Mouse (Mus musculus) neural tube, embryonic 11.5 days (tissue): ENCODE measurements at regions not wholly inside any gene's neighbourhood (a gene's known extent, or its start where the extent isn't known, plus 50 kb on each side); places are given as distances from the start of the nearest gene placed in this dataset.

Experiments
- ATAC-seq: fragments of 200-750 bp; cut with Nextera tagmentation; 2 replicates; pipeline ENCODE4 v1.8.0; 2017; ENCODE audit warnings: moderate number of reproducible peaks, mild to moderate bottlenecking, moderate TSS enrichment, moderate library complexity; ENCODE audit not compliant: insufficient read depth, low FRiP score, low TSS enrichment
- DNase-seq: peaks from one replicate; pipeline ENCODE4 v3.0.0-alpha.2; 2015; ENCODE audit warnings: low spot score
- H3K27ac ChIP-seq: fragments of 300-500 bp; sonication (generic); 2 replicates; pipeline ENCODE4 v1.5.1; 2014; ENCODE audit warnings: low read depth, mild to moderate bottlenecking, low read length
- H3K27me3 ChIP-seq: fragments of 300-500 bp; sonication (generic); 2 replicates; pipeline ENCODE4 v1.6.1; 2014; ENCODE audit warnings: mild to moderate bottlenecking, low read length, mixed read lengths; ENCODE audit not compliant: control insufficient read depth, insufficient read depth
- H3K36me3 ChIP-seq: fragments of 300-500 bp; sonication (generic); 2 replicates; pipeline ENCODE4 v1.6.1; 2014; ENCODE audit warnings: mild to moderate bottlenecking, low read length, moderate library complexity, mixed read lengths; ENCODE audit not compliant: control insufficient read depth, insufficient read depth
- H3K4me1 ChIP-seq: fragments of 300-500 bp; sonication (generic); 2 replicates; pipeline ENCODE4 v1.6.1; 2014; ENCODE audit warnings: low read length, mixed read lengths; ENCODE audit not compliant: control insufficient read depth, insufficient read depth
- H3K4me2 ChIP-seq: fragments of 300-500 bp; sonication (generic); 2 replicates; pipeline ENCODE4 v1.6.1; 2014; ENCODE audit warnings: low read depth, mild to moderate bottlenecking, moderate library complexity
- H3K4me3 ChIP-seq: fragments of 300-500 bp; sonication (generic); 2 replicates; pipeline ENCODE4 v1.5.1; 2014; ENCODE audit warnings: low read depth, low read length
- H3K9ac ChIP-seq: fragments of 300-500 bp; sonication (generic); 2 replicates; pipeline ENCODE4 v1.6.1; 2014; ENCODE audit warnings: mild to moderate bottlenecking, low read length
- H3K9me3 ChIP-seq: fragments of 300-500 bp; sonication (generic); 2 replicates; pipeline ENCODE4 v1.6.1; 2016; ENCODE audit warnings: low read length; ENCODE audit not compliant: control insufficient read depth
- WGBS: fragments of 180-500 bp; shearing (Covaris S2); extraction: QIAGEN DNeasy Blood & Tissue Kit; methylation state at CpG from one replicate; pipeline ENCODE4 v1.1.7; 2014; 5-methylcytosine and 5-hydroxymethylcytosine counted together

DNA sequence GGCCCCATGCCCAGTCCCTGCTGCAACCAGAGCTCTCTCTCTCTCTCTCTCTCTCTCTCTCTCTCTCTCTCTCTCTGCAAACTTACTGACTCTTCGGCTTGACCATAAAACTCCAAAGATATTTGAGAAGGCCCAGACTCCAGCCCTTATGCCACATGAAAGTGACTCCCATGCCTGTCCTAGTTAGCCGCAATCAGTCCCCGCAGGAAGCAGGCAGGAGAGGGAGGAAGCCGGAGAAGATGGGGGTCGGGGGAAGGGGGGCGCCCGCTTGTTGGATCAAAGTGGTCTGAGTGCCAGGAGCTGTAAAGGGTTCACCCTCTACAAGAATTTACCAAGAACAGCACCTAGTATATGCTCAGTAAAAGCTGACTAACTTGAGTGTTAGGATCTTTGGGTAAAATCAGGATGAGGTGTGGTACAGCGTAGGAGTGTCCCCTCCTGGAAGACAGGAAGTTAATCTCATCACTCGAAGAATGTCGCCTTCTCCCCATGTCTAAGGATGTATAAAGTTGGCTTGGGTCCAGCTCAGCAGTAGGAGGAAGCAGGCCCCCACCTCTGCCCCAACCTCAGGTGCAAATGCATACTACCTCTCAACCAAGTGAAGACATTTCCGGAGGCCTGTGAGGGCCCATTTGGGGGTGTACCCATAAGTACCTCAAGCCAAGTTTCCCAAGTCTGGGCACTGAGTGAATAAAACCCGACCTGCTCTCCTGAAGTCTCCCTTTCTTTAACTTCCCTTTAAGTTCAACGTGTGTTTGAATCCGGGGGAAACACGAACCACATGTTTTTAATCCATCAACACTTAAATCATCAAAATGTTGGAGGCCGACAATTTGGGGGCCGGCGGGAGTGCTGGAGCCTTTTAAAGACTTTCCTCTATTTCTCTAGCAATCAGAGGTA is 254.7 kb downstream of the Bcl11b start:
- Histone ChIP-seq H3K9me3 (no peaks in the 10 kb centered on the region), H3K36me3 (no peaks in the 10 kb centered on the region), H3K27ac (no peak overlapping the region), H3K4me1 (peaks cover 3% of the 10 kb centered on the region; the same call in 1 of the 2 replicates), H3K4me2 (no peak overlapping the region), H3K9ac (no peak overlapping the region), H3K27me3 (no peaks in the 10 kb centered on the region), H3K4me3 (no peak overlapping the region)
- WGBS: 71% methylated on average over 18 of the region's 18 CpGs
- no peak for ATAC-seq
- no peak for DNase-seq

DNA sequence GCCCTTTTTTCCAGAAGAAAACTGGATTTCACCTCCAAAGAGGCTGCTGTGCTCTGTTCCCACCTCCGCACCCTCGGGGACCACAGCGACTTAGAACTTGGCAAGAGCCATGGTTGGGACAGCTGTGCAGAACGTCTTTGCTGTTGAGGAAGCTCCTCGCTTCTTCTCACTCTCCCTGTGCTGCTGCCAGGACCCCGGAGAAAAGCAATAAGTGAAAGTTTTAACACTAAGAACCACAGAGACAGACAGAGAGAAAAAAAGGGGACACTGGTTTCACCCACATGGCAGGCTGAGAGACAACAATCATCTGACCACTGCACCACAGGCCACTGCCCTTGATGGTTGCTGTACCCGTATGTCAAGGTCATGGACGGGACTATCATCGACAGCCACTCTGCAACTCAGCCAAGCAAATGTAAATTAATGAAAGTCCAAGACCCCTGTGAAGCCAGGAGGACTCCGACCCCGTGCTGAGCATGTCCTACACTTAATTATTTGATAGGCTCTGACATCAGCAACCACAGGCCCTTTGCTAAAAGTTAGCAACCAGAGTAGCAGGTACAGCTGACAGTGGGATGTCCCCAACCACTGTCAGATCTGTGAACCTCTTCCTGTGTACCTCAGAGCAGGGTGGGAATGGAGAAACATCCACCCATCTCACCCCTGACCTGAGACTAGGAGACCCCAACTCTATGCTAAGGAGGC is 253.9 kb downstream of the Bcl11b start:
- ATAC-seq (no peak), DNase-seq (no peak)
- WGBS: 83% methylated on average over 11 of the region's 11 CpGs
- H3K4me3 ChIP-seq: no peak overlapping the region
- peaks cover 3% of the 10 kb centered on the region; the same call in 1 of the 2 replicates for H3K4me1 ChIP-seq
- H3K27me3 ChIP-seq: no peaks in the 10 kb centered on the region
- no peaks in the 10 kb centered on the region for H3K36me3 ChIP-seq
- H3K9ac ChIP-seq: no peak overlapping the region
- H3K4me2 ChIP-seq: no peak overlapping the region
- H3K27ac ChIP-seq: no peak overlapping the region
- no peaks in the 10 kb centered on the region for H3K9me3 ChIP-seq

DNA sequence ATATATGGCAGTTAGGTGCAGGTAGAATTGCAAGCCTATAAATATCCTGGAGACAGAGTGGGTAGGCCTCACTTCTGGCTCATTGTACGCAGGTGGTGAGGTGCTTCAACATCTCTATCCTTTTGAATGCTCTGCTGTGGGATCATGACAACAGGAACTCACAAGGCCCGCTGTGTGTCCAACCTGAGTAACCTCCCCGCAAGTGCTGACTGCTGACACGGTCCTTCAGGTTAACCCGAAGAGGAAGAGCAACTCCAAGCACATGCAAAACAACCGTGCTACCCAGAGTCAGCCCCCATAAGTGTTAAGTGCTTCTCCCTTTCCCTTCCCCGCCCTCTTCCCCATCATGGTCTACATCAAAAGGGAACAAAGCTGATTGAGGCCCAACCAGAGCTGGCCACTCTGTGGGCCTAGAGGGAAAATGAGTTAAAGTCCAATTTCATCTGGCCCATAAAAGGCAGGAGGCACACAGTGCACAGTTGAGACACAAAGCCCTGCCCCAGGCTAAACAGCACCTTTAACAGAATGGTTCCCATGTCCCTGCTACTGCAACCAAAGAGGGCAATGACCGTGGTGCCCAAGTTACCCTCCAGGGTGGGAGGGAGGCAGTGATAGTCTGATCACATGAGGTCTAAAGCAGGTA is 253.0 kb downstream of the Bcl11b start:
- ATAC-seq (no peak), DNase-seq (no peak)
- H3K36me3 ChIP-seq: no peaks in the 10 kb centered on the region
- H3K9ac ChIP-seq: no peak overlapping the region
- no peak overlapping the region for H3K4me2 ChIP-seq
- H3K4me1 ChIP-seq: peaks cover 3% of the 10 kb centered on the region; the same call in 1 of the 2 replicates
- H3K27me3 ChIP-seq: no peaks in the 10 kb centered on the region
- no peak overlapping the region for H3K4me3 ChIP-seq
- H3K9me3 ChIP-seq: no peaks in the 10 kb centered on the region
- no peak overlapping the region for H3K27ac ChIP-seq
- WGBS: 77% methylated on average over 8 of the region's 8 CpGs

DNA sequence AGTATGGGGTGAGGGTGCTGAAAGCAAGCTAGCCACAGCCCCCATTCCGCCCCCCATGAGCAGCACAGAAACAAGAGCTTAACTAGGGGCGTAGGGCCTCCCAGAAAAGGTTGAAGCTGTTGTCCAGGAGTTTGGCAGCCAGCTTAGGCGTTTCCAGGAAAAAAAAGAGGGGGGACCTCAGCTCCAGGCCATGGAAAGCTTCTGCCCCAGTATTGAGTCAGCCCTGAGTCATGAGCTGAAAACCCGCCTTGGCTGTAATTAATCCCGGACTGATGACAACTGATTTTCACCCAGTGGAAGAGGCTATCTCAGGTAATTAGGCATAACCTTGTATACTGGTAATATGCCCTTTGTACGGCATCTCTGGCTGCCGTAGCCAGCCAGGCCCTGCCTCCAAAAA is 251.3 kb downstream of the Bcl11b start:
- WGBS: 69% methylated on average over 7 of the region's 7 CpGs
- H3K27me3 ChIP-seq: no peaks in the 10 kb centered on the region
- no peak for ATAC-seq
- H3K9ac ChIP-seq: no peak overlapping the region
- H3K4me2 ChIP-seq: no peak overlapping the region
- H3K4me3 ChIP-seq: no peak overlapping the region
- no peaks in the 10 kb centered on the region for H3K36me3 ChIP-seq
- H3K4me1 ChIP-seq: peaks cover 3% of the 10 kb centered on the region; the same call in 1 of the 2 replicates
- DNase-seq: no peak
- no peak overlapping the region for H3K27ac ChIP-seq
- no peaks in the 10 kb centered on the region for H3K9me3 ChIP-seq

DNA sequence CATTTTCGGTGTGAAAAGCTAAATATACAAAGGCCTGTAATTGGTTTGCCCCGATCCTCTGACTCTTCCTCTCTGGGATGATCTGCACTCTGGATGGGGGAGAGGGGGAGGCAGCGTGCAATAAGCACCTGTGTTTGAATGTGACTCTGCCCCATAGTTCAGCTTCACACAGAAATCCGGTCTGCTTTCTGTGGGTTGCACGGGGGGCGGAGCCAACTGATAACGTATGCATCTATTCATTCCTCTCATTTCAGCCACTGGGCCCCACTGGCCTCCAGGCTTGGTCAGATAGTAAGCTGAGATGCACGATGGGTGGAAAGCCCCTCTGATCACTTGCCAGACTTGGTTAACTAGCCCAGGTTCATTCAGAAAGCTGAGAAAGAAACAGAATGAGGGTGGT is 250.8 kb downstream of the Bcl11b start:
- WGBS: 43% methylated on average over 8 of the region's 8 CpGs
- no peak overlapping the region for H3K4me2 ChIP-seq
- H3K4me1 ChIP-seq: peaks cover 3% of the 10 kb centered on the region; the same call in 1 of the 2 replicates
- H3K4me3 ChIP-seq: no peak overlapping the region
- H3K27ac ChIP-seq: no peak overlapping the region
- peak; percentile 34 for DNase-seq
- H3K9ac ChIP-seq: no peak overlapping the region
- H3K27me3 ChIP-seq: no peaks in the 10 kb centered on the region
- H3K9me3 ChIP-seq: no peaks in the 10 kb centered on the region
- no peak for ATAC-seq
- H3K36me3 ChIP-seq: no peaks in the 10 kb centered on the region

DNA sequence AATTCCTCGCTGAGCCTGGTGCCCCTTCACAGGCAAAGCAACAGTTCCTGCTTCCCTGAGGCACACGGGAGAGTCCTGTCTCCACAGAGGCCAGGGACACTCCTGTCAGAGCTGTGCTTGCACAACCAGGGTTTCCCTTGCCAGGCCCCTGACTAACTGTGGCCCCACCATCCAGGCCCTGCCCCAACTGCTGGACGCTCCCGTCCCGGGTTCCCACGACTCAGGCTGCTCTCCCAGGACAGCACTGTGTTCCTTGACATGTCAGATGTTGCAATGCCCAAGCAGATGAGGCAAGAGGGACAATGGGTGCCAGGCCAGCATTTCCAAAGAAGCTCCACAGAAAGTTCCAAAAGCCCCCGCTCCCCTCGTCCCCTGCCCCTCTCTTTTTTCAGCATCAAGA is 250.4 kb downstream of the Bcl11b start:
- Histone ChIP-seq H3K36me3 (no peaks in the 10 kb centered on the region), H3K27ac (no peak overlapping the region), H3K4me3 (no peak overlapping the region), H3K27me3 (no peaks in the 10 kb centered on the region), H3K4me1 (peaks cover 5% of the 10 kb centered on the region), H3K9me3 (no peaks in the 10 kb centered on the region), H3K9ac (no peak overlapping the region), H3K4me2 (no peak overlapping the region)
- DNase-seq (no peak), ATAC-seq (no peak)
- 61% methylated on average over 8 of the region's 8 CpGs for WGBS

DNA sequence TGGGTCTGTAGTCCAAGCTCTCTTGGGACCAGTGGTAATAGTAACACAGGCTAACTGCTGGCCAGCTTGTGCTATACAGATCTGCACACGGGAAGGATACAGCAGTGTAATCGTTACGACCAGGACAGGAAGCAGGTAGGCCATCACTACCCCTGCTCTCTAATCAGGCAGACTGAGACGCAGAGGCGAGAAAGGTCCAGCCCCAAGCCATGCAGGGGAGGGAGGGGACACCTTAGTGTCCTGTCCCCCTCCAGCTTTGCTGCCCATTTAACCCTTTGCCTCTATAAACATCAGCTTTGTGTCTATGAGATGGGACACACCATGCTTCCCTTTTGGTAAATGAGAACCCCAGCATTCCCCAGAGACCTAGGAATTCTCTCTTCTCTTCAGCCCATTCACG is 249.9 kb downstream of the Bcl11b start:
- WGBS: 64% methylated on average over 6 of the region's 6 CpGs
- no peak overlapping the region for H3K4me3 ChIP-seq
- no peak overlapping the region for H3K4me2 ChIP-seq
- H3K4me1 ChIP-seq: peaks cover 10% of the 10 kb centered on the region
- no peaks in the 10 kb centered on the region for H3K9me3 ChIP-seq
- H3K27me3 ChIP-seq: no peaks in the 10 kb centered on the region
- H3K9ac ChIP-seq: no peak overlapping the region
- ATAC-seq (no peak), DNase-seq (no peak)
- H3K36me3 ChIP-seq: no peaks in the 10 kb centered on the region
- H3K27ac ChIP-seq: no peak overlapping the region

DNA sequence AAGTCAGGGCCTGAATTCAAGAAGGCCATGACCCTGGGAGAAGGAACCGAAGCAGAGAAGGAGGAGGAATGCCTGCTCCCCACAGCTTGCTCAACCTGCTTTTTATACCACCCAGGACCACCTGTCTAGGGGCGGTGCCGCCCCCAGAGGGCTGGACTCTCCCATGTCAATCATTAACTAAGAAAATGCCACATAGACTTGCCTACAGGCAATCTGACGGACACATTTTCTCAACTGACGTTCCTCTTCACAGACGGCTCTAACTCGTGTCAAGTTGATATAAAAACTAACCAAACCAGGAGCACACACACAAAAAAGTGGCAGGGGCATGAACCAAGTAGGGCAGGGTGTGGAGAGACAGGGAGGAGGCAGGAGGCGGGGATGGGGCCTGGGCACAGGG is 248.5 kb downstream of the Bcl11b start:
- no peaks in the 10 kb centered on the region for H3K27me3 ChIP-seq
- peaks cover 12% of the 10 kb centered on the region for H3K4me1 ChIP-seq
- H3K9ac ChIP-seq: no peak overlapping the region
- no peaks in the 10 kb centered on the region for H3K9me3 ChIP-seq
- H3K27ac ChIP-seq: no peak overlapping the region
- no peaks in the 10 kb centered on the region for H3K36me3 ChIP-seq
- no peak for DNase-seq
- no peak overlapping the region for H3K4me2 ChIP-seq
- no peak overlapping the region for H3K4me3 ChIP-seq
- WGBS: 82% methylated on average over 8 of the region's 8 CpGs
- no peak for ATAC-seq
